Mouse (Mus musculus) limb, embryonic 14.5 days (tissue): ENCODE measurements around the gene Hist1h2be. TPM values are rescaled to one million over a fixed set of nuclear protein-coding genes. Genes with fewer than 3 reads are reported as not detected.

Experiments
- ATAC-seq: fragments of 200-750 bp; cut with Nextera tagmentation; 2 replicates; pipeline ENCODE4 v1.8.0; 2017; ENCODE audit warnings: low read depth, moderate number of reproducible peaks, moderate TSS enrichment; ENCODE audit not compliant: low FRiP score
- DNase-seq: peaks from one replicate; pipeline ENCODE4 v3.0.0-alpha.2; 2015; ENCODE audit warnings: low spot score
- H3K27ac ChIP-seq: fragments of 300-500 bp; sonication (generic); replicated peaks from 2 replicates; pipeline ENCODE4 v1.5.1; 2014; ENCODE audit warnings: low read depth, mild to moderate bottlenecking, low read length, moderate library complexity, mixed read lengths
- H3K27me3 ChIP-seq: fragments of 300-500 bp; sonication (generic); 2 replicates; pipeline ENCODE4 v1.6.1; 2014; ENCODE audit warnings: low read length, mixed read lengths; ENCODE audit not compliant: control insufficient read depth, insufficient read depth
- H3K36me3 ChIP-seq: fragments of 300-500 bp; sonication (generic); 2 replicates; pipeline ENCODE4 v1.6.1; 2014; ENCODE audit warnings: mild to moderate bottlenecking, low read length, moderate library complexity, mixed read lengths; ENCODE audit not compliant: control insufficient read depth, insufficient read depth
- H3K4me1 ChIP-seq: fragments of 300-500 bp; sonication (generic); 2 replicates; pipeline ENCODE4 v1.6.1; 2014; ENCODE audit warnings: antibody characterized with exemption, low read length, mixed read lengths; ENCODE audit not compliant: control insufficient read depth, insufficient read depth
- H3K4me2 ChIP-seq: fragments of 300-500 bp; sonication (generic); replicated peaks from 2 replicates; pipeline ENCODE4 v1.6.1; 2014; ENCODE audit warnings: low read depth, mild to moderate bottlenecking, low read length, moderate library complexity; ENCODE audit not compliant: severe bottlenecking
- H3K4me3 ChIP-seq: fragments of 300-500 bp; sonication (generic); replicated peaks from 2 replicates; pipeline ENCODE4 v1.5.1; 2014; ENCODE audit warnings: low read length
- H3K9ac ChIP-seq: fragments of 300-500 bp; sonication (generic); 2 replicates; pipeline ENCODE4 v1.6.1; 2014; ENCODE audit warnings: mild to moderate bottlenecking, low read depth, low read length, moderate library complexity; ENCODE audit not compliant: severe bottlenecking
- H3K9me3 ChIP-seq: fragments of 300-500 bp; sonication (generic); 2 replicates; pipeline ENCODE4 v1.6.1; 2016; ENCODE audit warnings: low read length; ENCODE audit not compliant: control insufficient read depth
- POLR2A ChIP-seq: fragments of 200-500 bp; IDR thresholded peaks from 2 replicates; pipeline ENCODE4 v1.8.0; 2012; ENCODE audit warnings: inconsistent platforms, mild to moderate bottlenecking, moderate library complexity, borderline replicate concordance; ENCODE audit not compliant: insufficient read depth, insufficient read length; ENCODE audit errors: extremely low read depth
- WGBS: fragments of 180-500 bp; shearing (Covaris S2); extraction: QIAGEN DNeasy Blood & Tissue Kit; methylation state at CpG from one replicate; pipeline ENCODE4 v1.1.7; 2014; 5-methylcytosine and 5-hydroxymethylcytosine counted together
- polyA plus RNA-seq, 2 experiments: library from polyadenylated mRNA; depleted of rRNA in 1 of 2; stranded (reverse) in 1 of 2; unstranded in 1 of 2; fragments of >200 nt; fragmentation: Nextera tagmentation in 1 of 2; extraction: Ambion mirVana in 1 of 2; gene quantifications; 2 replicates each; pipeline versions ENCODE4 v1.2.1 to v1.2.3; 2012 to 2014

Gene Hist1h2be
- polyA plus RNA-seq, 2 experiments: 1.5 to 3.0 TPM

GRCm38 (mm10) chr13:23584331-23584730 is 36.6 kb downstream of the Hist1h2be start:
- TF ChIP-seq POLR2A: no peak
- Histone ChIP-seq H3K27ac (peak overlapping the region; percentile 94), H3K9ac (peak overlapping the region; percentile 67), H3K36me3 (no peaks in the 10 kb centered on the region), H3K4me3 (peak overlapping the region; percentile 45), H3K9me3 (no peaks in the 10 kb centered on the region), H3K4me2 (peak overlapping the region; percentile 80), H3K27me3 (no peaks in the 10 kb centered on the region), H3K4me1 (peaks cover 25% of the 10 kb centered on the region)
- no peak for DNase-seq
- ATAC-seq: no peak

DNA sequence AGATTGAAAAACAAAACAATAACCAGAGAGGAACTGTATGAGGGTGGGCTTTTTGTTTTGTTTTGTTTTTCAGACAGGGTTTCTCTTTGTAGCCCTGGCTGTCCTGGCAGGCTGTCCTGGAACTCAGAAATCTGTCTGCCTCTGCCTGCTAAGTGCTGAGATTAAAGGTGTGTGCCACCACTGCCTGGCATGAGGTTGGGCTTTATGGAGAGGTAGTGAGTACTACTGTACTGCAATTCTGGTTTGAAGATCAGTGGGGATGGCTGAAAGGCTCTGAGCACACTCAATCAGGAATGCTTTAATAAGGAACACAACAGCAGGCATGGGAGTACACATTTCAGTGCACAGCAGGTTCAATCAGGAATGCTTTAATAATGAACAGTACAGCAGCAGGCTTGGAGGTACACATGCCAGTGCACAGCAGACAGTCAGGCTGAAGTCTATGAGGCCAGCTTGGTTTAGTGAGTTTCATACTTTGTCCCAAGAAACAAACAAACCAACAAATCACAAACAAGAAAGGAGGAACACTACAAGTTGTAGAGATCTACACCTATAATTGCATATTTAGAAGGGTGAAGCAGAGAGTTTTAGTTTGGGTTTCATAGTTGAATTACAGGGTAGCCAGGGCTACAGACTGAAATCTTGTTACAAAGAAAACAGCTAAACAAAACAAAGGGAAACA is 37.4 kb downstream of the Hist1h2be start:
- ATAC-seq (no peak), DNase-seq (no peak)
- Histone ChIP-seq H3K4me2 (no peak overlapping the region; the same call in 1 of the 2 replicates), H3K27me3 (no peaks in the 10 kb centered on the region), H3K4me1 (peaks cover 25% of the 10 kb centered on the region), H3K9me3 (no peaks in the 10 kb centered on the region), H3K27ac (peak overlapping the region; percentile 94), H3K9ac (no peak overlapping the region), H3K36me3 (no peaks in the 10 kb centered on the region), H3K4me3 (0 out of 2 replicates have a peak overlapping the region, but pooled peaks have one; percentile 49)
- no peak for TF ChIP-seq POLR2A

GRCm38 (mm10) chr13:23582219-23583056 is 38.5 kb downstream of the Hist1h2be start:
- no peak for TF ChIP-seq POLR2A
- H3K36me3 ChIP-seq: no peaks in the 10 kb centered on the region

GRCm38 (mm10) chr13:23581408-23582218 is 39.3 kb downstream of the Hist1h2be start, which contains the start of gene Hist1h4d:
TSS of gene Hist1h4d (plus strand) at chr13:23581598.
- H3K27me3 ChIP-seq: no peaks in the 10 kb centered on the region
- under 1% methylated on average over 42 of the region's 43 CpGs for WGBS
- H3K4me2 ChIP-seq: peak within 1 kb of the TSS; percentile 70
- peak; percentile 99 for DNase-seq
- peak; percentile 99; the same call in 1 of the 2 replicates for TF ChIP-seq POLR2A
- peak; percentile 89 for ATAC-seq
- H3K9ac ChIP-seq: peak within 1 kb of the TSS; percentile 66
- H3K4me3 ChIP-seq: peak within 1 kb of the TSS; percentile 49
- no peaks in the 10 kb centered on the region for H3K9me3 ChIP-seq
- peak within 1 kb of the TSS; percentile 71 for H3K27ac ChIP-seq
- peaks cover 25% of the 10 kb centered on the region for H3K4me1 ChIP-seq
- H3K36me3 ChIP-seq: no peaks in the 10 kb centered on the region

More at GRCm38 (mm10) chr13:23582219-23583056, 38.5 kb downstream of the Hist1h2be start:
- Histone ChIP-seq H3K9me3 (no peaks in the 10 kb centered on the region), H3K27ac (peak overlapping the region; percentile 94), H3K9ac (peak overlapping the region; percentile 66), H3K4me2 (peak overlapping the region; percentile 70), H3K27me3 (no peaks in the 10 kb centered on the region), H3K4me3 (peak overlapping the region; percentile 49), H3K4me1 (peaks cover 25% of the 10 kb centered on the region)
- ATAC-seq (no peak), DNase-seq (no peak)
- 9% methylated on average over 6 of the region's 6 CpGs for WGBS

- no peak overlapping the region for H3K27ac ChIP-seq
- no peaks in the 10 kb centered on the region for H3K36me3 ChIP-seq
- ATAC-seq (no peak), DNase-seq (no peak)
- no peaks in the 10 kb centered on the region for H3K27me3 ChIP-seq
- peaks cover 22% of the 10 kb centered on the region for H3K4me1 ChIP-seq
- H3K9me3 ChIP-seq: no peaks in the 10 kb centered on the region
- H3K4me2 ChIP-seq: no peak overlapping the region
- 87% methylated on average over 1 of the region's 1 CpGs for WGBS
- TF ChIP-seq POLR2A: no peak
- no peak overlapping the region for H3K9ac ChIP-seq
- H3K4me3 ChIP-seq: no peak overlapping the region; the same call in 1 of the 2 replicates
Measured at GRCm38 (mm10) chr13:23577835-23578234, 43.1 kb downstream of the Hist1h2be start.
